Mouse (Mus musculus) embryonic facial prominence, embryonic 10.5 days (tissue): Measurements from ENCODE around the gene Runx3. TPM values are rescaled to one million over a fixed set of nuclear protein-coding genes. Genes with fewer than 3 reads are reported as not detected.
A peak's percentile ranks its signal among the peaks of the same experiment; 100 is the strongest.
"Not testable (repeated sequence)": the region's sequence is repeated elsewhere in the genome, so short reads cannot be mapped to it uniquely, and the experiment has no call there.

Experiments used
- DNase-seq: peaks from one replicate; pipeline ENCODE4 v3.0.0-alpha.2; 2017; ENCODE audit warnings: low spot score
- H3K27ac ChIP-seq: fragments of 300-500 bp; sonication (generic); replicated peaks from 2 replicates; pipeline ENCODE4 v1.5.1; 2016; ENCODE audit warnings: mild to moderate bottlenecking
- H3K27me3 ChIP-seq: fragments of 300-500 bp; sonication (generic); replicated peaks from 2 replicates; pipeline ENCODE4 v1.6.1; 2016; ENCODE audit warnings: low read depth, mild to moderate bottlenecking; ENCODE audit not compliant: poor library complexity, severe bottlenecking
- H3K36me3 ChIP-seq: fragments of 300-500 bp; sonication (generic); replicated peaks from 2 replicates; pipeline ENCODE4 v1.6.1; 2016; ENCODE audit warnings: mild to moderate bottlenecking, moderate library complexity
- H3K4me1 ChIP-seq: fragments of 300-500 bp; sonication (generic); 2 replicates; pipeline ENCODE4 v1.6.1; 2016
- H3K4me3 ChIP-seq: fragments of 300-500 bp; sonication (generic); 2 replicates; pipeline ENCODE4 v1.5.1; 2016; ENCODE audit warnings: mild to moderate bottlenecking, moderate library complexity
- H3K9me3 ChIP-seq: fragments of 300-500 bp; sonication (generic); 2 replicates; pipeline ENCODE4 v1.6.1; 2016; ENCODE audit warnings: mild to moderate bottlenecking
- WGBS: fragments of 180-500 bp; shearing (Covaris S2); methylation state at CpG from one replicate; pipeline ENCODE4 v1.1.7; 2016; 5-methylcytosine and 5-hydroxymethylcytosine counted together
- polyA plus RNA-seq: library from polyadenylated mRNA; unstranded; fragments of >200 nt; fragmentation: Nextera tagmentation; extraction: Ambion mirVana; gene quantifications from 2 replicates; pipeline ENCODE4 v1.2.1, GENCODE M21; 2016

Gene Runx3
- polyA plus RNA-seq, 1 experiment from 2014 or later = 0.04 TPM

DNA sequence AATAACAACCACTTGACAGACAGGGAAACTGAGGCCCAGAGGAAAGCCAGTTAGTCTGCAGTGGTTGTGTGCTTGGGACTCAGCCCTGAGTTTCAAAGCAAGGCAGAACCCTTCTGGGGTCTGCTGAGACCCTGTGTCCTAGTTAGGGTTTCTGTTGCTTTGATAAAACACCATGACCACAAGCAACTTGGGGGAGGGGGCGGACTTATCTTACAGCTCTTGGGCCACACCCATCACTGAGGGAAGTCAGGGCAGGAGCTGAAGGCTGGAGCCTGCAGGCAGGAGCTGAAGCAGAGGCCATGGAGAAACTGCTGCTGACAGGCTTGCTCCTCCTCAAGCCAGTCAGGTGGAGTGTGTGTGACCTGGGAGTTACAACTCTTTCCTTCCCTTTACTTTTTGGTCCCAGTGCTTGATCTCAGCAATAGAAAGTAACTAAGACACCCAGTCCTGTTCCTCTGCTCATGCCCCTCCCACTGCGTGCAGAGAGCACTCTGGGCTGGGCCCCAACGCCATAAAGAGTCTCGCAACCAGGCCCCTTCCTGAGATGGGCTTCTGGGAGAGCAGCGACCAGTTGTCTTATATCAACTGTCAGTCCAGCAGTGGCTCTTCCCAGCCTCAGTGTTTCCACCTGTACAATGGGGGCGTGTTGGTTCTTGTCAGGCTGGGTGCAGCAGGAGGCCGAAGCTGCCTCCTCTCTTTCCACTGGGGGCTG, 47.5 kb downstream of the Runx3 start:
- no peak for DNase-seq
- Histone ChIP-seq H3K4me3 (no peak overlapping the region), H3K27me3 (peaks cover 99% of the 10 kb centered on the region), H3K36me3 (no peaks in the 10 kb centered on the region), H3K9me3 (no peaks in the 10 kb centered on the region), H3K27ac (peak overlapping the region; percentile 61), H3K4me1 (peaks cover 70% of the 10 kb centered on the region)
- 46% methylated on average over 7 of the region's 7 CpGs for WGBS

- Histone ChIP-seq H3K4me1 (peaks cover 77% of the 10 kb centered on the region), H3K27ac (no peak overlapping the region; the same call in 1 of the 2 replicates), H3K4me3 (no peak overlapping the region), H3K27me3 (peaks cover 100% of the 10 kb centered on the region), H3K36me3 (no peaks in the 10 kb centered on the region), H3K9me3 (no peaks in the 10 kb centered on the region)
- 70% methylated on average over 10 of the region's 10 CpGs for WGBS
- no peak for DNase-seq
These were observed 48.6 kb downstream of the Runx3 start for GRCm38 (mm10) chr4:135169096-135169495.

GRCm38 (mm10) chr4:135169501-135169900, 49.0 kb downstream of the Runx3 start:
- H3K36me3 ChIP-seq = no peaks in the 10 kb centered on the region
- WGBS = 57% methylated on average over 4 of the region's 4 CpGs
- H3K27ac ChIP-seq = no peak overlapping the region
- H3K9me3 ChIP-seq = no peaks in the 10 kb centered on the region
- peaks cover 79% of the 10 kb centered on the region for H3K4me1 ChIP-seq
- H3K27me3 ChIP-seq = peaks cover 100% of the 10 kb centered on the region
- no peak overlapping the region for H3K4me3 ChIP-seq
- DNase-seq = no peak

- Histone ChIP-seq H3K9me3 (no peaks in the 10 kb centered on the region), H3K4me3 (no peak overlapping the region), H3K36me3 (no peaks in the 10 kb centered on the region), H3K27ac (no peak overlapping the region), H3K27me3 (peaks cover 100% of the 10 kb centered on the region), H3K4me1 (peaks cover 78% of the 10 kb centered on the region)
- DNase-seq = no peak
- WGBS = 45% methylated on average over 12 of the region's 12 CpGs
These were observed 50.9 kb downstream of the Runx3 start for GRCm38 (mm10) chr4:135171304-135171875.

DNA sequence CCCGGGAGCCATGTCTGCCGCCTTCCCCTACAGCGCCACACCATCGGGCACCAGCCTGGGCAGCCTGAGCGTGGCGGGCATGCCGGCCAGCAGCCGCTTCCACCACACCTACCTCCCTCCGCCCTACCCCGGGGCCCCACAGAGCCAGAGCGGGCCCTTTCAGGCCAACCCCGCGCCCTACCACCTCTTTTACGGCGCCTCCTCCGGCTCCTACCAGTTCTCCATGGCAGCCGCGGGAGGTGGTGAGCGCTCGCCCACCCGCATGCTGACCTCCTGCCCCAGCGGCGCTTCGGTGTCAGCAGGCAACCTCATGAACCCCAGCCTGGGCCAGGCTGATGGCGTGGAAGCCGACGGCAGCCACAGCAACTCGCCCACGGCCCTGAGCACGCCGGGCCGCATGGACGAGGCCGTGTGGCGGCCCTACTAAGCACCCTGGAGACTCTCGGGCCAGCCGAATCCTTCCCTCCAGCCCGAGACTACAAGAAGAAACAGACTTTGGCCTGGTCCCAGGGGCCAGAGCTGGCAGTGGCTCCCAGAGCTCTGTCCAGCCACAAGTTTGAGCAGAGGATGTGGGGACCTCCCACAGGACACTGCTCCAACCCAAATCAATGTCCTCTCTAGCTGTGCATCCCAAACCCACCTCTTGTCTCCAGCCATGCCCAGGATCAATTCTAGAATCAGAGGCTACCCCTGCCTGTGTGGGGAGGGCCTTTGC, 55.1 kb downstream of the Runx3 start:
- no peaks in the 10 kb centered on the region for H3K9me3 ChIP-seq
- peak overlapping the region; percentile 55 for H3K4me3 ChIP-seq
- WGBS = 4% methylated on average over 38 of the region's 38 CpGs
- peaks cover 58% of the 10 kb centered on the region for H3K4me1 ChIP-seq
- H3K27ac ChIP-seq = peak overlapping the region; percentile 76
- H3K27me3 ChIP-seq = peaks cover 96% of the 10 kb centered on the region
- DNase-seq = peak; percentile 61
- H3K36me3 ChIP-seq = no peaks in the 10 kb centered on the region

- Histone ChIP-seq H3K4me1 (peaks cover 40% of the 10 kb centered on the region), H3K4me3 (no peak overlapping the region), H3K9me3 (no peaks in the 10 kb centered on the region), H3K27ac (no peak overlapping the region), H3K27me3 (peaks cover 81% of the 10 kb centered on the region), H3K36me3 (no peaks in the 10 kb centered on the region)
- DNase-seq = no peak
These were observed 57.1 kb downstream of the Runx3 start for GRCm38 (mm10) chr4:135177568-135177967.

- H3K27ac ChIP-seq = no peak overlapping the region
- 18% methylated on average over 5 of the region's 5 CpGs for WGBS
- H3K36me3 ChIP-seq = no peaks in the 10 kb centered on the region
These were observed 58.6 kb downstream of the Runx3 start for GRCm38 (mm10) chr4:135179077-135179481.

DNA sequence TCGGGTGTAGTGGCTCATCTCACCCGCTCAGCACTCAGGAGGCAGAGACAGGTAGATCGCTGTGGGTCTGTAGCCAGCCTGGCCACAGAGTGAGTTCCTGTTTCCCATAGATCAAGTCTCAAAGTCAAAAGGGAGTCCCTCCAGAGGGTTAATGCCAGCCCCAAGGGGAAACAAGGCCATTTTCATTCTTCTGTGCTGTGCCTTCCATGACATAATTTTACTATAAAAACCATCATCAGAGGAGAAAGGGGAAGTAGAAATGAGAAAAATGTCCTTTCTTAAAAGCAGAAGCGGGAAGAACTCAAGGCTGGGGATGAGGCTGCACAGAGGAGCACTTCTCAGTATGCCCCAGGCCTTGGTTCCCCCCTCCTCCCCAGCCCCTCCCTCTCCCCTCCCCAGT, 61.4 kb downstream of the Runx3 start:
- Histone ChIP-seq H3K27me3 (peaks cover 39% of the 10 kb centered on the region), H3K4me1 (peaks cover 7% of the 10 kb centered on the region), H3K9me3 (no peaks in the 10 kb centered on the region), H3K36me3 (no peaks in the 10 kb centered on the region), H3K27ac (no peak overlapping the region), H3K4me3 (no peak overlapping the region)
- 94% methylated on average over 4 of the region's 4 CpGs for WGBS
- no peak for DNase-seq

More at GRCm38 (mm10) chr4:135179077-135179481, 58.6 kb downstream of the Runx3 start:
- DNase-seq = no peak
- H3K9me3 ChIP-seq = no peaks in the 10 kb centered on the region
- H3K4me3 ChIP-seq = no peak overlapping the region
- peaks cover 66% of the 10 kb centered on the region for H3K27me3 ChIP-seq
- peaks cover 30% of the 10 kb centered on the region for H3K4me1 ChIP-seq

GRCm38 (mm10) chr4:135184277-135184676, 63.8 kb downstream of the Runx3 start:
- not testable (repeated sequence) for H3K4me1 ChIP-seq, DNase-seq, H3K36me3 ChIP-seq, H3K9me3 ChIP-seq, H3K4me3 ChIP-seq, H3K27ac ChIP-seq
- over 99% methylated on average over 7 of the region's 13 CpGs for WGBS
- H3K27me3 ChIP-seq = peaks cover 14% of the 10 kb centered on the region; the same call in 1 of the 2 replicates

DNA sequence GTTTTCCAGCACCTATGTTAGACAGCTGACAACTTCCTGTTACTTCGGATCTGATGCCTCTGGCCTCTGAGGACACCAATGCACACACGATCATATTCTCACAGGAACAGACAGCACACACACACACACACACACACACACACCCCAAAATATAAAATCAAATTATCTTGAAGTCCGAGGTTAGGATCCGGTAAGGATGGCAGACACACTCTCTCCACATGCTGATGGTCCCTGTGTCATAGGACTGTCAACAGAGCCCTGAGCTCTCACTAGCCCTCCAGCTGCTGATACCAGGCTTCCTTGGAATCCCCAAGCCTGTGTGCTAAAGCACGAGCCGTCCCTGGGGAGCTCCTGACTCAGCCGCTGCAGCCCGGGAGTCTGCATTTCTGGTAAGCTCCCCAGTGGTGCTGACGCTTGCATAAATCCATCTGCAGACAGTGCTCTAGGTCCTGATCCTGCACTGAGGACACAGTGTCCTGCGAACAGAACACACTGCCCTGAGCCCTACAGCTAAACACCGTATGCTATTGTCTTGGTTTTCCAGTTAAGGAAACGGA, 69.1 kb downstream of the Runx3 start:
- Histone ChIP-seq H3K4me1 (no peaks in the 10 kb centered on the region), H3K27ac (no peak overlapping the region), H3K27me3 (peaks cover 3% of the 10 kb centered on the region; the same call in 1 of the 2 replicates), H3K4me3 (no peak overlapping the region), H3K9me3 (no peaks in the 10 kb centered on the region), H3K36me3 (no peaks in the 10 kb centered on the region)
- 83% methylated on average over 12 of the region's 12 CpGs for WGBS
- no peak for DNase-seq

DNA sequence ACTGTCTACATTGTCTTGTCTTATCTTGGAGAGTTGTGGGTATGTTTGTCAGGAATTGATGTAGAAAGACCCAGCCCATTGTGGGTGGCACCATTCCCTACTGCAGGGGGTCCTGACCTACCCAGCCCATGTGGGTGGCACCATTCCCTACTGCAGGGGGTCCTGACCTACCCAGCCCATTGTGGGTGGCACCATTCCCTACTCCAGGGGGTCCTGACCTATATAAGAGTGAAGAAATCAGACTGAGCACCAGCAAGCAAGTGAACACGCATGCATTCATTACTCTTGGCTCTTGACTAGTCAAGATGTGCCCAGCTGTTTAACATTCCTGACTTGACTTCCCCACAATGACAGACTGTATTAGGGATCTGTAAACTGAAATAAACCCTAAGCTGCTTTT, 69.9 kb downstream of the Runx3 start:
- Histone ChIP-seq H3K9me3 (peaks cover 7% of the 10 kb centered on the region; the same call in 1 of the 2 replicates), H3K27me3 (peaks cover 3% of the 10 kb centered on the region; the same call in 1 of the 2 replicates), H3K4me1 (no peaks in the 10 kb centered on the region), H3K27ac (no peak overlapping the region), H3K4me3 (no peak overlapping the region), H3K36me3 (no peaks in the 10 kb centered on the region)
- no peak for DNase-seq
- 95% methylated on average over 1 of the region's 1 CpGs for WGBS

DNA sequence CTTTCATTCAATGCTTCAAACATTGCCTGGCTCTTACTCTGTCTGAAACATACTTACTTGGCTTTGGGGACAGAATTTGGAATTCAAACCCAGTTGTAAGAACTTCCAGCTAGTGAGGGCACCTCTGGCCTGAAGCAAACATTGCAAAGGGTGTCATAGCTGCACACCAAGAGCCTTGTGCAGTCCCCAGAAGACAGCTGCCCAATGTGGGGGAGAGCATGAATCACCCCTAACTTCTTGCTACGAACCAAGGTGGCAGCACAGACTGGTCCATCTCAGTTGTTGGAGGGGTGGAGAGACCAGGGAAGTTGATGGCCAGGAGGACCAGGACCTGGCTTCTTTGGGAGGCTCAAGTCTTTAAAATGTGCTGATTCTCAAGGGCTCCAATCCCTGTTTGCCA, 70.7 kb downstream of the Runx3 start:
- no peak overlapping the region for H3K4me3 ChIP-seq
- no peak for DNase-seq
- H3K27me3 ChIP-seq = peaks cover 3% of the 10 kb centered on the region; the same call in 1 of the 2 replicates
- H3K4me1 ChIP-seq = no peaks in the 10 kb centered on the region
- peaks cover 8% of the 10 kb centered on the region; the same call in 1 of the 2 replicates for H3K9me3 ChIP-seq
- 78% methylated on average over 1 of the region's 1 CpGs for WGBS
- no peaks in the 10 kb centered on the region for H3K36me3 ChIP-seq
- no peak overlapping the region for H3K27ac ChIP-seq
